Mouse (Mus musculus): Measurements from ENCODE around the gene Magix.

DNA sequence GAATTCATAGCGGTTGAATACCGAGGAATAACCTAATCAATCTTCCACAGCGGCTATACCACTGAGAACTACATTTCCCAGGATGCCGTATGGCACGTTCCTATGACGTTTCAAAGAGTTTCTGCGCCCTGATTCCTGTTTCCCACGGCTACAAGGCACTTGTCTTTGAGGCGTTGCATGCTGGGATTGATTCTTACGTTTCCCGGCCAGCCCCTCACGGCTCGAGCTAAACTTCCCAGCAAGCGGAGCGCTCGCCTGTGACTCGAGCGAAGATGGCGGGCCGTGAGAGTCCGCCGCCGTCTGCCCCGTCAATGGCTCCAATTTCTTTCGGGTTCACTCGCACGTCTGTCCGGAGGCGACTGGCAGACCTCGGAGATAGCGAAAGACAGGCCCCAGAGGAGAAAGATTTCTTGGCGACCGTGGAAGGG lies 15.9 kb upstream of the Magix start, which contains the start of gene Gpkow:
- TF ChIP-seq GATA1 (IDR thresholded peaks at IDR 0.05; ENCODE audit: borderline replicate concordance, low read length) (no peak), FLI1 (IDR thresholded peaks at IDR 0.05; ENCODE audit: low read length) (no peak)

Data from megakaryocyte, embryonic 14.5 days (primary cell).